Mouse (Mus musculus): ENCODE data around the gene Xk. TPM values are rescaled to one million over a fixed set of nuclear protein-coding genes. Genes with fewer than 3 reads are reported as not detected.
"Not testable (repeated sequence)": the region's sequence is repeated elsewhere in the genome, so short reads cannot be mapped to it uniquely, and the experiment has no call there.

Xk gene
- polyA plus RNA-seq, 1 experiment from 2014 or later = 4.2 TPM

GRCm38 (mm10) chrX:9334996-9335395, 62.4 kb downstream of the Xk start:
- not testable (repeated sequence) for H3K4me2 ChIP-seq; ATAC-seq (ENCODE audit: low FRiP score); H3K9me3 ChIP-seq; H3K4me3 ChIP-seq (replicated peaks); H3K4me1 ChIP-seq; H3K36me3 ChIP-seq (replicated peaks); H3K27ac ChIP-seq; H3K27me3 ChIP-seq; H3K9ac ChIP-seq
- WGBS = 71% methylated on average over 1 of the region's 1 CpGs

- H3K9ac ChIP-seq; H3K36me3 ChIP-seq (replicated peaks); ATAC-seq (ENCODE audit: low FRiP score); H3K4me1 ChIP-seq; H3K9me3 ChIP-seq; H3K27ac ChIP-seq; H3K27me3 ChIP-seq; H3K4me2 ChIP-seq; H3K4me3 ChIP-seq (replicated peaks): not testable (repeated sequence)
- WGBS = no CpG with 5 or more reads among the region's 2 CpGs
Observed at GRCm38 (mm10) chrX:9350327-9350726, 77.8 kb downstream of the Xk start, which contains the start of gene H2al1k. H2al1k (plus strand) TSS chrX:9350627.

Other genes with a start within 250 kb of the Xk start
- not detected in 2 replicates for gene Fthl17e, start 239.3 kb upstream of the Xk start, polyA plus RNA-seq (2016; fragmentation: Nextera tagmentation; extraction: Ambion mirVana)
- not detected in 2 replicates for gene Fthl17f, start 209.7 kb upstream of the Xk start, polyA plus RNA-seq (2016; fragmentation: Nextera tagmentation; extraction: Ambion mirVana)
- not detected in 2 replicates for gene 4930402K13Rik, start 168.2 kb upstream of the Xk start, polyA plus RNA-seq (2016; fragmentation: Nextera tagmentation; extraction: Ambion mirVana)
- gene Lancl3, start 72.9 kb upstream of the Xk start, polyA plus RNA-seq (2016; fragmentation: Nextera tagmentation; extraction: Ambion mirVana) = 2.5 and 2.8 TPM in 2 replicates
- gene Gm14862, start 15.9 kb upstream of the Xk start, polyA plus RNA-seq (2016; fragmentation: Nextera tagmentation; extraction: Ambion mirVana) = 0.29 and 0.33 TPM in 2 replicates
- 0.83 TPM in 1 of 2 replicates, not detected in the other for gene H2al1m, start 11.0 kb downstream of the Xk start, polyA plus RNA-seq (2016; fragmentation: Nextera tagmentation; extraction: Ambion mirVana)
- gene H2al1k, start 77.9 kb downstream of the Xk start, polyA plus RNA-seq (2016; fragmentation: Nextera tagmentation; extraction: Ambion mirVana) = 0.42 TPM in 1 of 2 replicates, not detected in the other
- 0.42 and 1.1 TPM in 2 replicates for gene Cybb, start 215.0 kb downstream of the Xk start, polyA plus RNA-seq (2016; fragmentation: Nextera tagmentation; extraction: Ambion mirVana)